Mouse (Mus musculus) T-cell, adult 66 days (primary cell): Measurements from ENCODE around the gene Slc45a1. TPM values are rescaled to one million over a fixed set of nuclear protein-coding genes. Genes with fewer than 3 reads are reported as not detected.

ENCODE experiments used
- total RNA-seq, 2 experiments: library from RNA; stranded (reverse); gene quantifications; 3 replicates in 1 of 2; 4 replicates in 1 of 2; pipeline ENCODE4 v1.2.4; 2023

The Slc45a1 gene
- total RNA-seq, result not detected

GRCm38 (mm10) chr4:150651390-150652277, at the start of gene Slc45a1:
Gene Slc45a1 (minus strand): TSS chr4:150652174.

Other genes with a start within 250 kb of the Slc45a1 start
- gene Errfi1, start 201.7 kb upstream of the Slc45a1 start, total RNA-seq, result 10 to 100 TPM; 22.8 to 23.3 TPM